Mouse (Mus musculus) neutrophil, adult 83 days (primary cell): ENCODE data around the gene Rhox4b. TPM values are rescaled to one million over a fixed set of nuclear protein-coding genes. Genes with fewer than 3 reads are reported as not detected.

Experiments used
- total RNA-seq, 2 experiments: library from RNA; stranded (reverse); gene quantifications; one replicate each; pipeline ENCODE4 v1.2.4; 2023

The Rhox4b gene
- total RNA-seq = not detected

GRCm38 (mm10) chrX:37432194-37432593 lies at the start of gene Rhox4b:
Rhox4b (plus strand) TSS chrX:37432494.

GRCm38 (mm10) chrX:37390548-37390947 lies 41.7 kb upstream of the Rhox4b start, which contains the start of gene Rhox4a2:
Rhox4a2 (plus strand) TSS chrX:37390848.

GRCm38 (mm10) chrX:37411767-37412166 lies 20.5 kb upstream of the Rhox4b start, which contains the start of gene Rhox2b:
Rhox2b (plus strand) TSS chrX:37412067.

GRCm38 (mm10) chrX:37453380-37453779 lies 21.1 kb downstream of the Rhox4b start, which contains the start of gene Rhox2c:
Rhox2c (plus strand) TSS chrX:37453680.

GRCm38 (mm10) chrX:37458285-37458684 lies 26.0 kb downstream of the Rhox4b start, which contains the start of gene Rhox3c:
Rhox3c (plus strand) TSS chrX:37458585.

GRCm38 (mm10) chrX:37480037-37480436 lies 47.7 kb downstream of the Rhox4b start, which contains the start of gene Rhox4c:
Rhox4c (plus strand) TSS chrX:37480337.

Other genes starting within 250 kb of the Rhox4b start
- gene Ndufa1, start 241.3 kb upstream of the Rhox4b start, total RNA-seq = 100 to 1,000 TPM; 116 to 119 TPM
- gene Rnf113a1, start 241.2 kb upstream of the Rhox4b start, total RNA-seq = 1 to 10 TPM; 5.4 to 6.5 TPM
- not detected for gene Gm9, start 221.5 kb upstream of the Rhox4b start, total RNA-seq
- not detected for gene Rhox1, start 210.2 kb upstream of the Rhox4b start, total RNA-seq
- not detected for gene Rhox2a, start 187.5 kb upstream of the Rhox4b start, total RNA-seq
- not detected for gene Rhox3a, start 182.6 kb upstream of the Rhox4b start, total RNA-seq
- not detected for gene Rhox4a, start 167.2 kb upstream of the Rhox4b start, total RNA-seq
- not detected for gene Rhox3a2, start 52.5 kb upstream of the Rhox4b start, total RNA-seq
- not detected for gene Rhox4a2, start 41.6 kb upstream of the Rhox4b start, total RNA-seq
- not detected for gene Rhox2b, start 20.4 kb upstream of the Rhox4b start, total RNA-seq
- gene Rhox2c, start 21.2 kb downstream of the Rhox4b start, total RNA-seq = not detected
- not detected for gene Rhox3c, start 26.1 kb downstream of the Rhox4b start, total RNA-seq
- not detected for gene Rhox4c, start 47.8 kb downstream of the Rhox4b start, total RNA-seq
- gene Rhox2d, start 60.9 kb downstream of the Rhox4b start, total RNA-seq = not detected
- not detected for gene Rhox4d, start 81.9 kb downstream of the Rhox4b start, total RNA-seq
- not detected for gene Rhox2e, start 98.0 kb downstream of the Rhox4b start, total RNA-seq
- gene Rhox3e, start 109.5 kb downstream of the Rhox4b start, total RNA-seq = not detected
- not detected for gene Rhox4e, start 124.9 kb downstream of the Rhox4b start, total RNA-seq
- not detected for gene Rhox2f, start 138.9 kb downstream of the Rhox4b start, total RNA-seq
- not detected for gene Rhox3f, start 148.5 kb downstream of the Rhox4b start, total RNA-seq
- gene Rhox4f, start 175.2 kb downstream of the Rhox4b start, total RNA-seq = not detected
- gene Rhox3g, start 196.1 kb downstream of the Rhox4b start, total RNA-seq = not detected
- gene Rhox2g, start 211.0 kb downstream of the Rhox4b start, total RNA-seq = not detected
- gene Rhox4g, start 218.8 kb downstream of the Rhox4b start, total RNA-seq = not detected
- gene Rhox3h, start 236.3 kb downstream of the Rhox4b start, total RNA-seq = not detected
- gene Rhox2h, start 240.8 kb downstream of the Rhox4b start, total RNA-seq = not detected